Mouse (Mus musculus): ENCODE data around the gene Fam129c. TPM values are rescaled to one million over a fixed set of nuclear protein-coding genes. Genes with fewer than 3 reads are reported as not detected.

The Fam129c gene
- polyA plus RNA-seq, 1 experiment from 2014 or later = 0.77 TPM

DNA sequence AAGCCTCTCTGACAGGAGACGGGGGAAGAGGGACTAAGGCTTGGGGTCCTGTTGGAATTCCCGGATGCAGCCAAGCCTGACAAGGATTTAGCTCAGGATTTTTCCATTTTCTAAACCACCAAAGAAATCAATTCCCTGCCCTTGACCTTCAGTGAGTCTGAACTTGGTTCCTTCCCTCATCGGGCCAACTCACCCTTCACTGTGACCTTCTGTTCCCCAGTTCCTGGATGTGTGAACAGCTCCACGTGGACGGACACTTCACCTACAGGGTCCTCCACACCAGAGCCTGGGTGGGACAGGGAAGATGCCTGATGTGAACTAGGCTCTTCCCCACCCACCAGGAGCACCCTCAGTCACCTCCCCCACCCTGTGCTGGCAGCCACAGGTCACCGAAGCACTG, 33.3 kb downstream of the Fam129c start:
- Histone ChIP-seq H3K27me3 (replicated peaks; ENCODE audit: control insufficient read depth, insufficient read depth, low read length) (peaks cover 19% of the 10 kb centered on the region), H3K27ac (ENCODE audit: low read depth, low read length) (no peak overlapping the region), H3K4me2 (replicated peaks; ENCODE audit: low read depth) (no peak overlapping the region), H3K9me3 (ENCODE audit: control insufficient read depth) (no peaks in the 10 kb centered on the region), H3K4me3 (ENCODE audit: low read depth, low read length) (no peak overlapping the region), H3K9ac (ENCODE audit: low read depth, low read length) (no peak overlapping the region), H3K4me1 (replicated peaks; ENCODE audit: control insufficient read depth, insufficient read depth, low read length) (peaks cover 17% of the 10 kb centered on the region), H3K36me3 (ENCODE audit: control insufficient read depth, insufficient read depth) (no peaks in the 10 kb centered on the region; the same call in 1 of the 2 replicates)
- TF ChIP-seq CTCF (IDR thresholded peaks at IDR 0.05; ENCODE audit: low read depth) = no peak
- 89% methylated on average over 6 of the region's 6 CpGs for WGBS
- ATAC-seq = no peak

GRCm38 (mm10) chr8:71631897-71632296, 34.4 kb downstream of the Fam129c start:
- TF ChIP-seq CTCF (IDR thresholded peaks at IDR 0.05; ENCODE audit: low read depth) = no peak
- H3K9ac ChIP-seq (ENCODE audit: low read depth, low read length) = no peak overlapping the region
- no peaks in the 10 kb centered on the region for H3K36me3 ChIP-seq (ENCODE audit: control insufficient read depth, insufficient read depth)
- H3K4me1 ChIP-seq (replicated peaks; ENCODE audit: control insufficient read depth, insufficient read depth, low read length) = peaks cover 17% of the 10 kb centered on the region
- H3K27me3 ChIP-seq (replicated peaks; ENCODE audit: control insufficient read depth, insufficient read depth, low read length) = peaks cover 19% of the 10 kb centered on the region
- no peak overlapping the region for H3K4me3 ChIP-seq (ENCODE audit: low read depth, low read length)
- no peaks in the 10 kb centered on the region for H3K9me3 ChIP-seq (ENCODE audit: control insufficient read depth)
- H3K27ac ChIP-seq (ENCODE audit: low read depth, low read length) = no peak overlapping the region
- H3K4me2 ChIP-seq (replicated peaks; ENCODE audit: low read depth) = no peak overlapping the region
- 40% methylated on average over 2 of the region's 2 CpGs for WGBS
- no peak for ATAC-seq

GRCm38 (mm10) chr8:71633164-71633563, 35.7 kb downstream of the Fam129c start:
- no peak overlapping the region for H3K4me3 ChIP-seq (ENCODE audit: low read depth, low read length)
- no peaks in the 10 kb centered on the region for H3K36me3 ChIP-seq (ENCODE audit: control insufficient read depth, insufficient read depth)
- no peak for ATAC-seq
- H3K4me1 ChIP-seq (replicated peaks; ENCODE audit: control insufficient read depth, insufficient read depth, low read length) = peaks cover 14% of the 10 kb centered on the region
- TF ChIP-seq CTCF (IDR thresholded peaks at IDR 0.05; ENCODE audit: low read depth) = peak; percentile 73
- no peaks in the 10 kb centered on the region for H3K9me3 ChIP-seq (ENCODE audit: control insufficient read depth)
- peak overlapping the region; percentile 49 for H3K4me2 ChIP-seq (replicated peaks; ENCODE audit: low read depth)
- WGBS = 22% methylated on average over 19 of the region's 22 CpGs
- peaks cover 19% of the 10 kb centered on the region for H3K27me3 ChIP-seq (replicated peaks; ENCODE audit: control insufficient read depth, insufficient read depth, low read length)
- H3K27ac ChIP-seq (ENCODE audit: low read depth, low read length) = no peak overlapping the region
- H3K9ac ChIP-seq (ENCODE audit: low read depth, low read length) = no peak overlapping the region

- WGBS = 2% methylated on average over 26 of the region's 26 CpGs
- peak; percentile 25; the same call in 1 of the 2 replicates for ATAC-seq
These were observed 36.7 kb downstream of the Fam129c start for GRCm38 (mm10) chr8:71633981-71634667.

DNA sequence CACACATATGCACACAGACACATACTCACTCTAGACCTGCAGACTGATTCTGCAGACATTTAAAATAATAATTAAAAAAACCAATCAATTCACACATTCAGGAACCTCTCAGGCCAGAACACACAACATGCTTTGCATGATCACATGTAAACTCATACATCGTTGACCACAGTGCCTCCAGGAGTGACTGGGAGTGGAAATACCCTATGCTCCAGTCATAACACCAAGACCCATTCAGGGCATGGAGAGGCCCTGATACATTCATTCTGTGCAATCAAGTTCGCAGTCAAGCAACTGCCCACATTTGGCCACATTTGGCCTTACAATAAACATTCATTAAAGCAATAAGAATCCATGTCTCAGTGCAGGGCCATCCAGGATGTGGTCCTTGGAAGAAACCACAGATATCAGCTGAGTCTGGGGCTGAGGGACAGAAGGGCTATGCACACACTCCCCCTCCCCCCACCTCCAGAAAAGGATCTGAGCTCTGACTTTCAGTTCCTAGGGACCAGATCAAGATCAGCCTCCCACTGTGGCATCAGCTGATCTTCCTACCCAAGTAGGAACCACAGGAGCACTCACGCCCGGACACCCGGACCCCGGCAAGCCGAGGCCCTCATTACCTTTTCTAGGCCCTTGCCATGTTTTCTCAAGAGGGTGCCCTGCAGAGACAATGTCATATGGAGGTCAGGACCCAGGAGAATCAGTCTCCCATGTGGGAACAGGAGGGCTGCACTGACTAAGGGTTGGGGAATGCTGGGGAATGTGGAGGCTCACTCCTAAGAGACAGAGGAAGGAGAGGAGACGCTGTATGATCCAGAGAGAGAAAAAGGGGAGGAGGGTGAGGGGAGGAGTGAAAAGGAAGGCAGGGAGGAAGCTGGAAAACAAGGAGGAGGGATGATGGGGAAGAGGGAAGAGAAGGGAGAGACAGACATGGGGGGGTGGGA, 40.0 kb downstream of the Fam129c start:
- no peak for TF ChIP-seq CTCF (IDR thresholded peaks at IDR 0.05; ENCODE audit: low read depth)
- H3K27me3 ChIP-seq (replicated peaks; ENCODE audit: control insufficient read depth, insufficient read depth, low read length) = peaks cover 6% of the 10 kb centered on the region
- no peak for ATAC-seq
- no peaks in the 10 kb centered on the region for H3K36me3 ChIP-seq (ENCODE audit: control insufficient read depth, insufficient read depth)
- H3K9me3 ChIP-seq (ENCODE audit: control insufficient read depth) = no peaks in the 10 kb centered on the region
- H3K4me2 ChIP-seq (replicated peaks; ENCODE audit: low read depth) = no peak overlapping the region
- no peak overlapping the region for H3K4me3 ChIP-seq (ENCODE audit: low read depth, low read length)
- WGBS = 71% methylated on average over 8 of the region's 8 CpGs
- no peak overlapping the region for H3K27ac ChIP-seq (ENCODE audit: low read depth, low read length)
- H3K4me1 ChIP-seq (replicated peaks; ENCODE audit: control insufficient read depth, insufficient read depth, low read length) = 0 out of 2 replicates have a peak, but pooled peaks cover 2% of the 10 kb centered on the region
- H3K9ac ChIP-seq (ENCODE audit: low read depth, low read length) = no peak overlapping the region

More at GRCm38 (mm10) chr8:71633981-71634667, 36.7 kb downstream of the Fam129c start:
- no peaks in the 10 kb centered on the region for H3K36me3 ChIP-seq (ENCODE audit: control insufficient read depth, insufficient read depth)
- H3K27me3 ChIP-seq (replicated peaks; ENCODE audit: control insufficient read depth, insufficient read depth, low read length) = peaks cover 19% of the 10 kb centered on the region
- peak overlapping the region; percentile 49 for H3K4me2 ChIP-seq (replicated peaks; ENCODE audit: low read depth)
- peaks cover 10% of the 10 kb centered on the region for H3K4me1 ChIP-seq (replicated peaks; ENCODE audit: control insufficient read depth, insufficient read depth, low read length)
- no peak overlapping the region for H3K9ac ChIP-seq (ENCODE audit: low read depth, low read length)
- no peak overlapping the region for H3K27ac ChIP-seq (ENCODE audit: low read depth, low read length)
- H3K4me3 ChIP-seq (ENCODE audit: low read depth, low read length) = no peak overlapping the region
- no peaks in the 10 kb centered on the region for H3K9me3 ChIP-seq (ENCODE audit: control insufficient read depth)
- no peak for TF ChIP-seq CTCF (IDR thresholded peaks at IDR 0.05; ENCODE audit: low read depth)

GRCm38 (mm10) chr8:71638321-71638720, 40.9 kb downstream of the Fam129c start:
- no peaks in the 10 kb centered on the region for H3K36me3 ChIP-seq (ENCODE audit: control insufficient read depth, insufficient read depth)
- no peak overlapping the region for H3K4me2 ChIP-seq (replicated peaks; ENCODE audit: low read depth)
- 73% methylated on average over 6 of the region's 6 CpGs for WGBS
- no peak for ATAC-seq
- no peak overlapping the region for H3K27ac ChIP-seq (ENCODE audit: low read depth, low read length)
- no peak overlapping the region for H3K4me3 ChIP-seq (ENCODE audit: low read depth, low read length)
- no peaks in the 10 kb centered on the region for H3K9me3 ChIP-seq (ENCODE audit: control insufficient read depth)
- 0 out of 2 replicates have a peak, but pooled peaks cover 2% of the 10 kb centered on the region for H3K4me1 ChIP-seq (replicated peaks; ENCODE audit: control insufficient read depth, insufficient read depth, low read length)
- TF ChIP-seq CTCF (IDR thresholded peaks at IDR 0.05; ENCODE audit: low read depth) = no peak
- no peak overlapping the region for H3K9ac ChIP-seq (ENCODE audit: low read depth, low read length)
- peaks cover 6% of the 10 kb centered on the region for H3K27me3 ChIP-seq (replicated peaks; ENCODE audit: control insufficient read depth, insufficient read depth, low read length)
